ENCODE assay signal across 19 mouse cellular contexts in genomic region chr6:126791488-126791887, GRCm38 (mm10). TPM values are rescaled to one million over a fixed set of nuclear protein-coding genes. Genes with fewer than 3 reads are reported as not detected.
DNase-seq lines count a peak whose midpoint lies in the region; ATAC-seq and TF ChIP-seq lines count a peak whose summit lies in the region.
"Had no signal": no experiment of that assay in that cellular context is flagged by ENCODE, and none has a peak within 500 bp of the region (broad histone marks: within the 10 kb centered on the region; RNA-seq: fewer than 3 reads in every experiment).

No protein-coding gene starts in this region.

- H3K9ac ChIP-seq in heart, embryonic 16.5 days (ENCODE audit: low read length), result no peak overlapping the region
- H3K9ac ChIP-seq in lung, embryonic 15.5 days, result no peak overlapping the region
- H3K9ac ChIP-seq in lung, postnatal 0 days (replicated peaks; ENCODE audit: low read depth), result no peak overlapping the region
- no peak overlapping the region for H3K9ac ChIP-seq in limb, embryonic 14.5 days (ENCODE audit: low read depth, low read length, severe bottlenecking)
- H3K9ac ChIP-seq: forebrain, postnatal 0 days; hindbrain, embryonic 13.5 days; liver, postnatal 0 days; neural tube, embryonic 15.5 days had no signal

- TF ChIP-seq CTCF in lung, postnatal 0 days (IDR thresholded peaks at IDR 0.05), result no peak

- ATAC-seq in heart, embryonic 16.5 days (replicated peaks; ENCODE audit: extremely low read depth, insufficient read depth, low FRiP score), result no peak
- no peak for ATAC-seq in lung, embryonic 15.5 days (ENCODE audit: borderline replicate concordance, extremely low read depth, low FRiP score, low TSS enrichment)
- ATAC-seq in lung, postnatal 0 days, result no peak
- no peak for ATAC-seq in limb, embryonic 14.5 days (ENCODE audit: low FRiP score, low read depth)
- ATAC-seq: forebrain, postnatal 0 days; liver, postnatal 0 days had no signal

- no peak overlapping the region for H3K4me3 ChIP-seq in heart, embryonic 16.5 days (ENCODE audit: low read length)
- H3K4me3 ChIP-seq in lung, embryonic 15.5 days, result no peak overlapping the region
- no peak overlapping the region for H3K4me3 ChIP-seq in lung, postnatal 0 days (ENCODE audit: low read depth, low read length)
- no peak overlapping the region for H3K4me3 ChIP-seq in limb, embryonic 14.5 days (replicated peaks; ENCODE audit: low read length)
- H3K4me3 ChIP-seq: hindbrain, embryonic 13.5 days; neural tube, embryonic 15.5 days had no signal

- H3K27ac ChIP-seq in heart, embryonic 16.5 days (ENCODE audit: low read length), result no peak overlapping the region
- H3K27ac ChIP-seq in lung, embryonic 15.5 days, result no peak overlapping the region
- no peak overlapping the region for H3K27ac ChIP-seq in lung, postnatal 0 days (ENCODE audit: low read length)
- H3K27ac ChIP-seq in limb, embryonic 14.5 days (replicated peaks; ENCODE audit: low read depth, low read length), result no peak overlapping the region
- H3K27ac ChIP-seq: hindbrain, embryonic 13.5 days; macrophage; neural tube, embryonic 15.5 days had no signal

- H3K9me3 ChIP-seq in heart, embryonic 16.5 days (replicated peaks; ENCODE audit: control insufficient read depth, low read length), result peaks cover 5% of the 10 kb centered on the region; the same call in 1 of the 2 replicates
- H3K9me3 ChIP-seq in lung, embryonic 15.5 days, result no peaks in the 10 kb centered on the region
- no peaks in the 10 kb centered on the region for H3K9me3 ChIP-seq in lung, postnatal 0 days (ENCODE audit: low read length)
- H3K9me3 ChIP-seq in limb, embryonic 14.5 days (ENCODE audit: control insufficient read depth, low read length), result no peaks in the 10 kb centered on the region
- H3K9me3 ChIP-seq: heart, embryonic 10.5 days; hindbrain, embryonic 13.5 days; neural tube, embryonic 15.5 days had no signal

- H3K4me1 ChIP-seq in heart, embryonic 16.5 days (ENCODE audit: control insufficient read depth, insufficient read depth, low read length), result no peaks in the 10 kb centered on the region
- H3K4me1 ChIP-seq in lung, embryonic 15.5 days, result no peaks in the 10 kb centered on the region
- H3K4me1 ChIP-seq in lung, postnatal 0 days (ENCODE audit: insufficient read depth, low read depth, low read length), result no peaks in the 10 kb centered on the region
- H3K4me1 ChIP-seq in limb, embryonic 14.5 days (ENCODE audit: control insufficient read depth, insufficient read depth, low read length), result peaks cover 2% of the 10 kb centered on the region; the same call in 1 of the 2 replicates
- H3K4me1 ChIP-seq: heart, embryonic 10.5 days; hindbrain, embryonic 13.5 days; neural tube, embryonic 15.5 days had no signal

- no peak for TF ChIP-seq EP300 in lung, postnatal 0 days (IDR thresholded peaks at IDR 0.05)

- 30% methylated on average over 4 of the region's 4 CpGs for WGBS in heart, embryonic 16.5 days
- 29% methylated on average over 4 of the region's 4 CpGs for WGBS in lung, embryonic 15.5 days
- 21% methylated on average over 4 of the region's 4 CpGs for WGBS in lung, postnatal 0 days
- whole genome bisulfite sequencing in limb, embryonic 14.5 days, result 10% methylated on average over 4 of the region's 4 CpGs

- H3K36me3 ChIP-seq in heart, embryonic 16.5 days (ENCODE audit: control insufficient read depth, insufficient read depth), result no peaks in the 10 kb centered on the region
- no peaks in the 10 kb centered on the region for H3K36me3 ChIP-seq in lung, embryonic 15.5 days
- H3K36me3 ChIP-seq in lung, postnatal 0 days (ENCODE audit: insufficient read depth, low read length), result no peaks in the 10 kb centered on the region
- H3K36me3 ChIP-seq in limb, embryonic 14.5 days (ENCODE audit: control insufficient read depth, insufficient read depth, low read length), result no peaks in the 10 kb centered on the region
- H3K36me3 ChIP-seq: heart, embryonic 10.5 days; hindbrain, embryonic 13.5 days; neural tube, embryonic 15.5 days had no signal

- peak overlapping the region; percentile 61; the same call in 1 of the 2 replicates for H3K4me2 ChIP-seq in heart, embryonic 16.5 days (ENCODE audit: low read depth, low read length)
- peak overlapping the region; percentile 46 for H3K4me2 ChIP-seq in lung, embryonic 15.5 days
- H3K4me2 ChIP-seq in lung, postnatal 0 days (replicated peaks; ENCODE audit: low read depth, low read length), result no peak overlapping the region
- H3K4me2 ChIP-seq in limb, embryonic 14.5 days (replicated peaks; ENCODE audit: low read depth, low read length, severe bottlenecking), result peak overlapping the region; percentile 39; the same call in 1 of the 2 replicates
- H3K4me2 ChIP-seq: hindbrain, embryonic 13.5 days had no signal

- DNase-seq in heart, adult 9 months (ENCODE audit: low spot score in 2 of 2), result no peak
- DNase-seq in lung, postnatal 0 days (ENCODE audit: low spot score), result no peak
- DNase-seq in T-cell, adult 2 months (ENCODE audit: low spot score), result peak; percentile 18
- DNase-seq in limb, embryonic 14.5 days (ENCODE audit: low spot score), result no peak
- DNase-seq in urinary bladder, adult 2 months (ENCODE audit: low spot score), result no peak
- DNase-seq in gastrocnemius, postnatal 25 days, result no peak
- DNase-seq: cerebellum, adult 11 months; cerebellum, adult 9-11 months; forebrain, postnatal 0 days; gastrocnemius, postnatal 14 days; liver, postnatal 0 days had no signal

- H3K27me3 ChIP-seq in heart, embryonic 16.5 days (ENCODE audit: control insufficient read depth, insufficient read depth, low read length), result 0 out of 2 replicates have a peak, but pooled peaks cover 2% of the 10 kb centered on the region
- no peaks in the 10 kb centered on the region for H3K27me3 ChIP-seq in lung, embryonic 15.5 days
- no peaks in the 10 kb centered on the region for H3K27me3 ChIP-seq in lung, postnatal 0 days (replicated peaks; ENCODE audit: insufficient read depth, low read length)
- no peaks in the 10 kb centered on the region for H3K27me3 ChIP-seq in limb, embryonic 14.5 days (ENCODE audit: control insufficient read depth, insufficient read depth, low read length)
- H3K27me3 ChIP-seq: hindbrain, embryonic 13.5 days; neural tube, embryonic 15.5 days had no signal

- TF ChIP-seq POLR2A in limb, embryonic 14.5 days (IDR thresholded peaks at IDR 0.05; ENCODE audit: borderline replicate concordance, extremely low read depth, insufficient read depth, insufficient read length), result no peak

RNA-seq across cellular contexts. Expression of gene Kcna6, which starts 51.0 kb away (rescaled TPM):
- polyA plus RNA-seq in heart, embryonic 16.5 days (2015; fragmentation: Nextera tagmentation; extraction: Ambion mirVana), result 0.98 and 1.3 TPM in 2 replicates
- 1.2 and 1.6 TPM in 2 replicates for polyA plus RNA-seq in lung, embryonic 15.5 days (2015; fragmentation: Nextera tagmentation; extraction: Ambion mirVana)
- polyA plus RNA-seq in lung, postnatal 0 days (2015; fragmentation: Nextera tagmentation; extraction: Ambion mirVana), result 0.20 and 0.21 TPM in 2 replicates
- 8.6 and 9.1 TPM in 2 replicates for polyA plus RNA-seq in limb, embryonic 14.5 days (2012; rRNA removed)
- polyA plus RNA-seq in limb, embryonic 14.5 days (2014; fragmentation: Nextera tagmentation; extraction: Ambion mirVana), result 8.5 and 8.9 TPM in 2 replicates
- polyA plus RNA-seq in urinary bladder, adult 2 months (2012; rRNA removed), result 4.2 and 4.8 TPM in 2 replicates
- total RNA-seq in gastrocnemius, postnatal 25 days (2021), result under 1 TPM; 0.49 to 0.86 TPM
- total RNA-seq: common myeloid progenitor, adult 5-6 weeks; liver, adult 2 months had no signal
- polyA plus RNA-seq: macrophage had no signal

RNA-seq across cellular contexts. Expression of gene Ndufa9, which starts 57.4 kb away (rescaled TPM):
- 423 and 433 TPM in 2 replicates for polyA plus RNA-seq in heart, embryonic 16.5 days (2015; fragmentation: Nextera tagmentation; extraction: Ambion mirVana)
- 205 and 206 TPM in 2 replicates for polyA plus RNA-seq in lung, embryonic 15.5 days (2015; fragmentation: Nextera tagmentation; extraction: Ambion mirVana)
- 136 and 141 TPM in 2 replicates for polyA plus RNA-seq in lung, postnatal 0 days (2015; fragmentation: Nextera tagmentation; extraction: Ambion mirVana)
- polyA plus RNA-seq in limb, embryonic 14.5 days (2012; rRNA removed), result 84.8 and 87.7 TPM in 2 replicates
- polyA plus RNA-seq in limb, embryonic 14.5 days (2014; fragmentation: Nextera tagmentation; extraction: Ambion mirVana), result 177 and 186 TPM in 2 replicates
- 96.8 and 100 TPM in 2 replicates for polyA plus RNA-seq in urinary bladder, adult 2 months (2012; rRNA removed)
- 100 to 1,000 TPM; 327 to 356 TPM for total RNA-seq in gastrocnemius, postnatal 25 days (2021)
